Mouse (Mus musculus): ENCODE data around the gene Sap30. TPM values are rescaled to one million over a fixed set of nuclear protein-coding genes. Genes with fewer than 3 reads are reported as not detected.
"Not testable (repeated sequence)": the region's sequence is repeated elsewhere in the genome, so short reads cannot be mapped to it uniquely, and the experiment has no call there.

Sap30 gene
- polyA plus RNA-seq, 1 experiment from 2014 or later, result 87.7 TPM

DNA sequence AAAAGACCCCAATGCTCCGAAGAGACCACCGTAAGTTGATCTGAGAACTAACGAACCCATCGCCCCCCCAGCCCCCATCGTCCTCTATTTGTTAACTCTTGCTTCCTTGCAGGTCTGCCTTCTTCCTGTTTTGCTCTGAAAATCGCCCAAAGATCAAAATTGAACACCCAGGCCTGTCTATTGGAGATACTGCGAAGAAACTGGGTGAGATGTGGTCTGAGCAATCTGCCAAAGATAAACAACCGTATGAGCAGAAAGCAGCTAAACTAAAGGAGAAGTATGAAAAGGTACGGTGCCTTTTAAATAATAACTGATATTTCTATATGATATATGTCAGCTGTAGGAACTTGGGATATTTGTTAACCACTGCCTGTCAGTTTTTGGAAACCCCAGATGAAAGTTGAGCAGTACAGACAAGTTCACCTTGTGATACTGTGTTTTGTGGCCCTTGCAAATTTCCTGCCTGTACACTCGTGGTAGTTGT is 25.6 kb upstream of the Sap30 start:
- ATAC-seq (ENCODE audit: insufficient number of reproducible peaks, insufficient read depth, low FRiP score, low TSS enrichment, low read depth); H3K9me3 ChIP-seq; H3K27me3 ChIP-seq: not testable (repeated sequence)
- H3K36me3 ChIP-seq, result peaks cover 35% of the 10 kb centered on the region
- 25% methylated on average over 10 of the region's 10 CpGs for WGBS
- peaks cover 15% of the 10 kb centered on the region for H3K4me1 ChIP-seq (replicated peaks)
- H3K4me3 ChIP-seq (replicated peaks), result peak overlapping the region; percentile 84
- peak overlapping the region; percentile 70 for H3K4me2 ChIP-seq
- peak overlapping the region; percentile 99 for H3K9ac ChIP-seq (replicated peaks)
- H3K27ac ChIP-seq, result peak overlapping the region; percentile 100

DNA sequence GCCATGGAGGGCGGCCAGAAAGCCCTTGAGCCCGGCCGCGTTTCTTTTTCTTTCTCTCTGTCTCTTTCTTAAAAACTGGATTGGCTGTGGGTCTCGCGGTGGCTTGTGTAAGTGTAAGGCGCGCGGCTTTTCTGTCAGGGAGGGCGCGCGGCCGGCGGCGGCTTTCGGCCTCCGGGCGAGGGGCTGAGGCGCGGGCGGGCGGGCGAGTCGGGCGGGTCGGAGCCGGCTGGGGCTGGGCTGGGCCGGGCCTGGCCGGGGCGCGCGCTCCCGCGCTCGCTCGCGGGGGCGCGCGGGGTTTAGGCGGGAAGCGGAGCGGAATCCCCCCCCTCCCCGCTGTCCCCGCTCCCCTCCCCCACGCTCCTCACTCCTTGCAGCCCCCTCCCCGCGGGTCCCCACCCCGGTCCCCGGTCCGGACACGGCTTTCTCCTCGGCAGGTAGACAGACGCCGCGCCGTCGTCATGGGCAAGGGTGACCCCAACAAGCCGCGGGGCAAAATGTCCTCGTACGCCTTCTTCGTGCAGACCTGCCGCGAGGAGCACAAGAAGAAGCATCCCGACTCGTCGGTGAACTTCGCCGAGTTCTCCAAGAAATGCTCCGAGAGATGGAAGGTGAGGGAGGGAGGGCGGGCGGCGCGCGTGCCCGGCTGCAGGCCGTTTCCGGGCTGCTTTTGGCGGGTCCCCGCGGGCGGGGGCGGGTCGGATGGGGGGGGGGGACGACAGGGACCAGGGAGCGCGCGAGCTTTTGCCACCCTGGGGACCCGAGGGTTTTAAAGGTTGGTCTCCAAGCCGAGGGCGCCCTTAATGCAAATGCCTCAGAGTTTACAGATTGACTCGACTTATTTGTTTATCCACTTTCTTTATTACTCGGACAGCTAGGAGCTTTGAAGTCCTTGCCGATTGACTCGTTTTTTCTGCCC is 24.7 kb upstream of the Sap30 start:
- peak overlapping the region; percentile 99 for H3K9ac ChIP-seq (replicated peaks)
- H3K4me2 ChIP-seq, result peak overlapping the region; percentile 70
- H3K27ac ChIP-seq, result peak overlapping the region; percentile 100
- peak; percentile 21 for ATAC-seq (ENCODE audit: insufficient number of reproducible peaks, insufficient read depth, low FRiP score, low TSS enrichment, low read depth)
- H3K9me3 ChIP-seq, result no peaks in the 10 kb centered on the region
- peak overlapping the region; percentile 84 for H3K4me3 ChIP-seq (replicated peaks)
- peaks cover 29% of the 10 kb centered on the region for H3K36me3 ChIP-seq
- WGBS, result under 1% methylated on average over 90 of the region's 96 CpGs
- H3K27me3 ChIP-seq, result no peaks in the 10 kb centered on the region
- H3K4me1 ChIP-seq (replicated peaks), result peaks cover 15% of the 10 kb centered on the region

DNA sequence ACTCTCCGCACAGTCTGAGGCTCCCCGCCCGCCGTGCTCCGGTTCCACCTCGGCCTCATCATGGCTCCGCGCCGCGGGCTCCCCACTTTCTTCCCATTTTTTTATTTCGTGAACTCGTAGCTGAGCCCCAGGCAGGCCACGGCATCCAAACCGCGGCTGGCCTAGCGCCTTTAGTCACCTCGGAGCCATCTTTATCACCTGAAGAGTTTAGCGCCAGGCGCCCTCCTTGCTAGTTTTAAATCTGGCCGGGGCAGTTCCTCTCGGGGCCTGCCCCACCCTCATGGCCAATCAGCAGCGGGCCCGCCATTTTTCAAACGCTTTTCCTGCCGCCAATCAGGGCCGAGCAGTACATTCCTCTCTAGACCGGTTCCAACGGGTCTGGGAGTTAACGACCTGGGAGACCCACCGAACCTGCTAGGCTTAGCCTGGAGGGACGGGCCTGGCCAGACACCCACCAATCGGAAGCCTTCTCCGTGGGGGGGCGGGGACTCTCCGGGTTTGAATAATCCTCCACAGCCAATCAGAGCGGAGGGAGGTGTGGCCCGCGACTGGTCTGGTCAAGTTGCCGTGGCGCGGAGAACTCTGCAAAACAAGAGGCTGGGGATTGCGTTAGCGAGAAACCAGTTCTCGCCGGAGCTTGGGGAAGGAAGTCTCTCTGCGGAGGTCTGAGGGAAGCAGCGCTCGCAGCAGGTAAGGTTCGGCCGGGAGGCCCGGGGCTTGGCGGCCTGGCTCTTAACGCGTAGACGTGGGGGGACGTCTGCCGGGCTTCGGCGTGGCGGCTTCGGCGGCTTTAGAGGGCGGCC is 23.9 kb upstream of the Sap30 start, which contains the start of gene Hmgb2:
Hmgb2 (plus strand) TSS at position 592 of the 803 bp plus-strand sequence.
- peak within 1 kb of the TSS; percentile 99 for H3K9ac ChIP-seq (replicated peaks)
- ATAC-seq (ENCODE audit: insufficient number of reproducible peaks, insufficient read depth, low FRiP score, low TSS enrichment, low read depth), result peak; percentile 100
- peaks cover 24% of the 10 kb centered on the region for H3K36me3 ChIP-seq
- H3K4me2 ChIP-seq, result peak within 1 kb of the TSS; percentile 82
- WGBS, result under 1% methylated on average over 63 of the region's 63 CpGs
- peak within 1 kb of the TSS; percentile 100 for H3K27ac ChIP-seq
- H3K4me1 ChIP-seq (replicated peaks), result peaks cover 15% of the 10 kb centered on the region
- peak within 1 kb of the TSS; percentile 84 for H3K4me3 ChIP-seq (replicated peaks)
- no peaks in the 10 kb centered on the region for H3K27me3 ChIP-seq
- no peaks in the 10 kb centered on the region for H3K9me3 ChIP-seq

DNA sequence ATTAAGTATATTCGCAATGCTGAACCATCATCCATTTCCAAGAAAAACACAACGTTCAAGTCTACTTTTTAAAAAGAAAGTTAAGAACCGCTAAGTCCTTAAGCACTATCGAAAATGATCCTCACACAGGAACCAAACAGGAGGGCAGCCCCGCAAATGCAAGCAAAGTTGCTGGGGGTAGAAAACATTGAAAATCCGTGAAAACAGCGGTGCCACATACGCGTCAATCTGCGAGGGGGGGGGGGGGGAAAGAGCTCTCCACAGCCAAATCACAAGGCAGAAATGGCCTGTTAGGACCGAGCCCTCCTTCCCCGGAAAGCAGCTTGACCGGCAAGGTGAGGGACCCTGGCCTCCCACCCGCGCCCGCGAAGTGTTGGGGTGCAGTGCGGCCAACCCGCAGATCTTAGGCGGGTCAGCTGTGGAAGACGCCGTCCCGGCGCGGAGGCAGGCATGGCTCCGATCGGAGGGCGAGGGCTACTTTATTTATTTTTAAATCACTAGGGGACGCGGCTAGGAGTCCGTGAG is 23.2 kb upstream of the Sap30 start:
- 0 out of 2 replicates have a peak, but pooled peaks have one; percentile 1 for ATAC-seq (ENCODE audit: insufficient number of reproducible peaks, insufficient read depth, low FRiP score, low TSS enrichment, low read depth)
- peaks cover 18% of the 10 kb centered on the region for H3K36me3 ChIP-seq
- H3K4me1 ChIP-seq (replicated peaks), result peaks cover 15% of the 10 kb centered on the region
- peak overlapping the region; percentile 100 for H3K27ac ChIP-seq
- H3K27me3 ChIP-seq, result no peaks in the 10 kb centered on the region
- H3K9me3 ChIP-seq, result no peaks in the 10 kb centered on the region
- peak overlapping the region; percentile 82 for H3K4me2 ChIP-seq
- peak overlapping the region; percentile 87 for H3K9ac ChIP-seq (replicated peaks)
- peak overlapping the region; percentile 84 for H3K4me3 ChIP-seq (replicated peaks)
- WGBS, result 2% methylated on average over 31 of the region's 31 CpGs

DNA sequence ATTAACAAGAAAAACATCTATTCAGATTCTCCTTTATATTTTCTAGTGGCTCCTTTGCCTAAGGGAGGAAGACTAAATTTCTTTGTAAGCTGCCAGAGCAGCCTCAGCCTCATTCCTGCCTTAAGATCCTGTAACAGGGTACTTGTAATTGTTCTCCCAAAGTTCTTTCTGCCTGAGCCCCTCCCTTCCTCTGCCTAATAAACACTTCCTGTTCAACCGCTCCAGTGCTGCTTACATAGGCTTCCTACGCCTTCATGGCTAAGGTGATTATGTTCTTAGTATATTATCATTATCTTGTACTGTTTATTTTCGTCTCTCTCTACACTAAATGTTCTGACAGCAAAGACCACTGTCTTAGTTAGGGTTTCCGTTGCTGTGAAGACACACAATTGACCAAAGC is 21.0 kb upstream of the Sap30 start:
- no peak overlapping the region for H3K9ac ChIP-seq (replicated peaks)

DNA sequence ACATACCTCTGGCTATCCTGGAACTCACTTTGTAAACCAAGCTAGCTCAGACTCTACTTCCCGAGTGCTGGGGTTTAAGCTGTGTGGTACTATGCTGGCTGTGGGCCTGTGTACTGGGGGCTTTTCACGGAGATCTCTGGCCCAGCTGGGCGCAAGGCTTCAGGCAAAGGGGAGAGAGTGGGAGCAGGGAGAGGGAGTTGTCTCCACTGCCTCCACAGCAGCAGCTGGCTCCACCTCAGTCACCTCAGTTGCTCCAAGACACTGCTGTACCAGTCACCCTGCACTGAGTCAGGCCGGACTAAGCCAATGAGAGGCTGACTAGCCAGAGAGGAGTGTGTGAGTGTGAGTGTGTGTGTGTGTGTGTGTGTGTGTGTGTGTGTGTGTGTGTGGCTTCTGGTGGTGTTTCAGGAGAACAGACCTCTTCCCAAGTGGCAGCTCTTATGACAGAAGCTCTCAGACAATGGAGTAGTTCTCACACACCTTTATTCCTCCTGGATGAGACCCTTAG is 19.9 kb upstream of the Sap30 start:
- no peak overlapping the region for H3K4me2 ChIP-seq
- no peak overlapping the region for H3K27ac ChIP-seq
- no peaks in the 10 kb centered on the region for H3K27me3 ChIP-seq
- no peak overlapping the region for H3K4me3 ChIP-seq (replicated peaks)
- no peak for ATAC-seq (ENCODE audit: insufficient number of reproducible peaks, insufficient read depth, low FRiP score, low TSS enrichment, low read depth)
- H3K4me1 ChIP-seq (replicated peaks), result peaks cover 8% of the 10 kb centered on the region; the same call in 1 of the 2 replicates
- no peak overlapping the region for H3K9ac ChIP-seq (replicated peaks)
- no peaks in the 10 kb centered on the region for H3K9me3 ChIP-seq
- no peaks in the 10 kb centered on the region for H3K36me3 ChIP-seq
- WGBS, result 83% methylated on average over 4 of the region's 4 CpGs

More for the DNA sequence above, 21.0 kb upstream of the Sap30 start:
- Histone ChIP-seq H3K4me1 (replicated peaks) (peaks cover 13% of the 10 kb centered on the region), H3K27ac (no peak overlapping the region), H3K4me2 (no peak overlapping the region), H3K4me3 (replicated peaks) (no peak overlapping the region), H3K9me3 (no peaks in the 10 kb centered on the region), H3K27me3 (no peaks in the 10 kb centered on the region), H3K36me3 (peaks cover 6% of the 10 kb centered on the region)
- ATAC-seq (ENCODE audit: insufficient number of reproducible peaks, insufficient read depth, low FRiP score, low TSS enrichment, low read depth), result no peak
- WGBS, result 79% methylated on average over 4 of the region's 4 CpGs

DNA sequence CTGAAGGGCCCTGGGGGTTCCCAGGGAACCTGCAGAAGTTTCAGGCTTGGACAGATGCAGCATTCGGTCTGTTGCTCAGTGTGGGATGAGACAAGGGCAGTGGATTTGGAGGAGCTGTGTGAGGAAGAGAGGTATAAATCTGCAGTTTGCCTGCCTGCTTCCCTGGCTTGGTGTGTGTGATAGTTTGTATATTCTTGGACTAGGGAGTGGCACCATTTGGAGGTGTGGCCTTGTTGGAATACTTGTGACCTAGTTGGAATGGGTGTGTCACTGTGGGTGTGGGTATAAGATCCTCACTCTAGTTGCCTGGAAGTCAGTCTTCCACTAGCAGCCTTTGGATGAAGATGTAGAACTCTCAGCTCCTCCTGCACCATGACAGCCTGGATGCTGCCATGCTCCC is 17.8 kb upstream of the Sap30 start:
- H3K4me3 ChIP-seq (replicated peaks); H3K4me1 ChIP-seq (replicated peaks); H3K9me3 ChIP-seq; H3K27ac ChIP-seq; H3K9ac ChIP-seq (replicated peaks); ATAC-seq (ENCODE audit: insufficient number of reproducible peaks, insufficient read depth, low FRiP score, low TSS enrichment, low read depth); H3K4me2 ChIP-seq; H3K36me3 ChIP-seq; H3K27me3 ChIP-seq: not testable (repeated sequence)
- WGBS, result 78% methylated on average over 1 of the region's 1 CpGs

DNA sequence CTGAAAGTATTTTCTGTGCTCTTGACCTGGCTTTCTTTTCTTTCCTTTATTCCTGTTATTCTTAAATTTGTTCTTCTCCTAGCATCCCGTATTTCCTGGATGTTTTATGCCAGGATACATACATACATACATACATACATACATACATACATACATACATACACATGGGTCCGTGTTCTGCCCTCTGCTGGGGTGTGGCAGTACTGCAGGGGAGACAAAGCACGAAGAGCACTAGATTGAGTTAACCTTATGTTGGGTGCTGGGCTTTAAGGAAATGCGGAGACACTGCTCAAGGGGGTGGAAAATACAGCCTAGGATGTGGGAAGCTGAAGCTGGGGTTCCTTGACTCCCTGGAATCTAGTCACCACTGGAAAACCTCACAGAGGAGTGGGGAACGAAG is 16.0 kb upstream of the Sap30 start:
- WGBS, result 55% methylated on average over 5 of the region's 5 CpGs
- no peak overlapping the region for H3K4me3 ChIP-seq (replicated peaks)
- no peaks in the 10 kb centered on the region for H3K4me1 ChIP-seq (replicated peaks)

DNA sequence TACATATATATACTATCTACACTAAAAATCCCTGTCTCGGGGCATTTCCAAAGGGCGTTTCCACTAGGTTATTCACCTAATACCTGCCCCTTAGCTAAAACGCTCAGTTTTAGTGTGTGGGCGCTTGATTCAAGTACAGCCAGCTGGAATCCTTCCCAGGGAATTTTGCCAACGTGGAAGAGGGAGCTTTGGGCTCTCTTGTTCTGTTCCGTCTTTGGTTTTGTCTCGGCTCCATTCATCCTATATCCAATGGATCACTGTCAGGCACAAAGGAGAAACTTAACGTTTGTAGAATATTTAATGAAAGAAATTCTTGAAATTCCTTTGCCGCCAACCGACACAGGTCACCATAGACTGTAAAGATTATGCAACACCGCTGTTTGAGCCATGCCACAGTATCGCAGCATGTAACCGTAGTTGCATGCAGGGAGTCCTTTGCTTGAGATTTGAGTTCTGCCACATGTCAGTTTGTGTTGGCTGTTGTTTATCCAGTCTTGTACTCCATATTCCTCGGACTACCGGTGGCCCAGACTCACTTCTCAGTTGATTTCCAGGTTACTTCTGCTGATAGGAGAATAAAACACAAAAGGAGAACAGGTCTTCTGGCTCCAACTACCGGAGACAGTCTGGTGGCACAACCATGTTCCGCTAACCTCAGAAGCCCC is 11.3 kb upstream of the Sap30 start:
- Histone ChIP-seq H3K27ac (no peak overlapping the region), H3K4me3 (replicated peaks) (no peak overlapping the region), H3K9ac (replicated peaks) (no peak overlapping the region), H3K36me3 (no peaks in the 10 kb centered on the region), H3K4me1 (replicated peaks) (no peaks in the 10 kb centered on the region), H3K4me2 (no peak overlapping the region), H3K9me3 (no peaks in the 10 kb centered on the region), H3K27me3 (no peaks in the 10 kb centered on the region)
- WGBS, result 74% methylated on average over 17 of the region's 17 CpGs
- no peak for ATAC-seq (ENCODE audit: insufficient number of reproducible peaks, insufficient read depth, low FRiP score, low TSS enrichment, low read depth)

More for the DNA sequence above, 16.0 kb upstream of the Sap30 start:
- H3K9ac ChIP-seq (replicated peaks), result no peak overlapping the region
- H3K27me3 ChIP-seq, result no peaks in the 10 kb centered on the region
- H3K36me3 ChIP-seq, result no peaks in the 10 kb centered on the region
- 0 out of 2 replicates have a peak, but pooled peaks have one; percentile 52 for ATAC-seq (ENCODE audit: insufficient number of reproducible peaks, insufficient read depth, low FRiP score, low TSS enrichment, low read depth)
- H3K27ac ChIP-seq, result no peak overlapping the region
- no peaks in the 10 kb centered on the region for H3K9me3 ChIP-seq
- H3K4me2 ChIP-seq, result no peak overlapping the region

DNA sequence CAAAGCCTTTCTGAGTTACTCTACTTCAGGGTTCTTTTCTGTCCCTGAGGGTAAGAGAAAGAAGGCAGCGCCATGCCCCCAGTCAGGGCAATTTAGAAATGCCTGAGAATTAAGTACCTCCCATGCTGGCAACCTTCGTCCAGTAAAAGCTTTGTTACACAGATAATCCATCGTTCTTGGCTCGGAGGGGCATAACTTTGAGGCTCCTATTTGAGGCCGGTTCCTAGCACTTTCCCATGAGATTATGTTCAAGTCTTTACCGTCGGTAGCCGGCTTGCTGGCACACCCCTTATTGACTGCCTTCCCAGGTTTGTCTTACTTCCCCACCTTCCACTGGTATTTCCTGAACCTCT is 10.8 kb upstream of the Sap30 start:
- ATAC-seq (ENCODE audit: insufficient number of reproducible peaks, insufficient read depth, low FRiP score, low TSS enrichment, low read depth), result no peak
- Histone ChIP-seq H3K4me1 (replicated peaks) (no peaks in the 10 kb centered on the region), H3K36me3 (no peaks in the 10 kb centered on the region), H3K4me3 (replicated peaks) (no peak overlapping the region), H3K27ac (no peak overlapping the region), H3K27me3 (no peaks in the 10 kb centered on the region), H3K9ac (replicated peaks) (no peak overlapping the region), H3K4me2 (no peak overlapping the region), H3K9me3 (no peaks in the 10 kb centered on the region)
- 71% methylated on average over 8 of the region's 8 CpGs for WGBS

Measured in limb, embryonic 12.5 days (tissue).